Mouse (Mus musculus) bone marrow, adult 2 months (tissue): Measurements from ENCODE around the gene Tsku. TPM values are rescaled to one million over a fixed set of nuclear protein-coding genes. Genes with fewer than 3 reads are reported as not detected.
A peak's percentile ranks its signal among the peaks of the same experiment; 100 is the strongest.

Experiments
- H3K27ac ChIP-seq: fragments of 200-500 bp; 2 replicates; pipeline ENCODE4 v1.5.1; 2012; ENCODE audit warnings: low read depth, mild to moderate bottlenecking, control low read depth, inconsistent platforms, low read length; ENCODE audit not compliant: control insufficient read depth, poor library complexity, insufficient read depth
- H3K4me1 ChIP-seq: fragments of 200-500 bp; 2 replicates; pipeline ENCODE4 v1.6.1; 2011; ENCODE audit warnings: low read length; ENCODE audit not compliant: control insufficient read depth, insufficient read depth
- H3K4me3 ChIP-seq: fragments of 200-500 bp; replicated peaks from 2 replicates; pipeline ENCODE3; 2011; ENCODE audit warnings: mild to moderate bottlenecking, low read depth, low read length, control low read depth; ENCODE audit not compliant: control insufficient read depth
- CTCF ChIP-seq: fragments of 200-500 bp; IDR thresholded peaks from 2 replicates; pipeline ENCODE4 v1.5.1; 2011; ENCODE audit warnings: low read length, control low read depth; ENCODE audit not compliant: control insufficient read depth, insufficient read depth
- POLR2A ChIP-seq: fragments of 200-500 bp; IDR thresholded peaks from 2 replicates; pipeline ENCODE4 v1.6.1; 2011; ENCODE audit warnings: low read depth, mild to moderate bottlenecking, control low read depth, low read length, borderline replicate concordance; ENCODE audit not compliant: control insufficient read depth
- WGBS: fragments of 180-500 bp; shearing (Covaris S2); methylation state at CpG from one replicate; pipeline ENCODE4 v1.1.7; 2018; 5-methylcytosine and 5-hydroxymethylcytosine counted together
- polyA plus RNA-seq: library from polyadenylated mRNA; stranded (reverse); fragments of >200 nt; gene quantifications from 2 replicates; pipeline ENCODE4 v1.2.4, GENCODE M21; 2011; ENCODE audit warnings: low replicate concordance; ENCODE audit not compliant: missing spikeins, insufficient read depth, insufficient read length

Tsku gene
- polyA plus RNA-seq, 1 experiment, result 3.2 TPM

DNA sequence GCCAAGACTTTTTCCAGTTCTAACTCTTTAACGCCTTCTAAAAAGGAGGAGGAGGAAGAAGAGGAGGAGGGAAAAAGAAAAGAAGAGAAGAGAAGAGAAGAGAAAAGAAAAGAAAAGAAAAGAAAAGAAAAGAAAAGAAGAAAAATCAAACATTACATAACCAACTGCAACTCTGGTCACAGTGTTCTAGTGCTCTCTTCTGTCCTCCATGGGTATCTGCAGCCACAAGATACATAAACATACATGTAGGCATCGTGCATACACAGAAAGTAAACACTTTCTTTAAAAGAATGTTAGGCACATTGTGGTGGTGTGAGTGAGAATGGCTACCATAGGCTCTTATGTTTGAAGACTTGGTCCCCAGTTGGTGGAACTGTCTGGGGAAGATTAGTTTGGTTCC, 46.0 kb downstream of the Tsku start:
- Histone ChIP-seq H3K27ac (no peak overlapping the region), H3K4me1 (no peaks in the 10 kb centered on the region; the same call in 1 of the 2 replicates), H3K4me3 (no peak overlapping the region)
- TF ChIP-seq POLR2A, result no peak
- no peak for TF ChIP-seq CTCF
- WGBS, result 89% methylated on average over 2 of the region's 2 CpGs

DNA sequence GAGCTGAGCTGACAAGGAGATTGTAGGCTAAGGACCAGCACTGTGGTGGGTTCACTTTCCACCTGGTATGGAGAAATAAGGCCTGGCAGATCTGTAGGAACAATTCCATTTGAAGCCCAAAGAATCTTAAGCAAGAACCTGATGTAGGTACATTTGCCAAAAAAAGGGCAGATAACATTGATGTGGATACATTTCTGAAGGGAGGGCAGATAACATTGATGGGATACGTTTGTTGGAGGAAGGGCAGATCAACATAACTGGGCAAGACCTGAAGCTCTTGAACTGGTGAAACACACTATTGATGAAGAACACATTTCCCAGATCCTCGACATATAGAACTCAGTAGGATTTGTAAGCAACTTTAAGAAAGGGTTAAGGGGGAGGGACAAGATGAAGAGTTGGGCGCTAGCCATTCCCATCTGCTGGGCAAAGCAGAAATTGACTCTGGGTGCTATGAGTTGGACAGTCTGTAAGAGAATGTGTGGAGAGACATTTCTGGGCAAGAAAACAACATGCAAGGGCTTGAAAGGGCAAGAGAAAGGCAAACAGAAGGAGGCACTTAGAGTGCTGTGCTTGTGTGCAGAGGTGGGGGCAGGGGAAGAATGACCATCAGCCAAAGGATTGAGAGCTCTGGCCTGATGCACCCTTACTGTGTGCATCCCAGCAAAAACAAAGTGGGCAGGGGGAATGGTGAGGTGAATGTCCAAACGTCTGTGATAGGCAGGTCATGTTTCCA, 48.8 kb downstream of the Tsku start:
- Histone ChIP-seq H3K27ac (no peak overlapping the region; the same call in 1 of the 2 replicates), H3K4me1 (no peaks in the 10 kb centered on the region), H3K4me3 (no peak overlapping the region)
- TF ChIP-seq POLR2A (no peak), CTCF (no peak)
- WGBS, result 69% methylated on average over 4 of the region's 4 CpGs

DNA sequence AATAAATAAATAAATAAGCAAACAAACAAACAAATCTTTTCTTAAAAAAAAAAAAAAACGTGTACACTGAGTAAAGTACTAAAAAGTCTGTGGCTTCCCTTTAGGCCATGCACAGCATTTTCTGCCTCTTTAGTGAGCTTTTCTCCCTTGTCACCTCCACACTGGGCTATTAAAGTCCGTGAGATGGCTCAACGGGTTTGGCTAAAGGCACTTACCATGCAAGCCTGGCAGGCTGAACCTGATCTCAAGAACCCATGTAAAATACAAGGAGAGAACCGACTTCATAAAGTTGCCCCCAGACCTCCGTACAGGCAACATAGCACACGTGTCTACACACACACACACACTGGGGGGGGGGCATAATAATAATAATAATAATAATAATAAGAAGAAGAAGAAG, 50.9 kb downstream of the Tsku start:
- TF ChIP-seq CTCF, result no peak
- TF ChIP-seq POLR2A, result no peak
- 75% methylated on average over 6 of the region's 6 CpGs for WGBS

DNA sequence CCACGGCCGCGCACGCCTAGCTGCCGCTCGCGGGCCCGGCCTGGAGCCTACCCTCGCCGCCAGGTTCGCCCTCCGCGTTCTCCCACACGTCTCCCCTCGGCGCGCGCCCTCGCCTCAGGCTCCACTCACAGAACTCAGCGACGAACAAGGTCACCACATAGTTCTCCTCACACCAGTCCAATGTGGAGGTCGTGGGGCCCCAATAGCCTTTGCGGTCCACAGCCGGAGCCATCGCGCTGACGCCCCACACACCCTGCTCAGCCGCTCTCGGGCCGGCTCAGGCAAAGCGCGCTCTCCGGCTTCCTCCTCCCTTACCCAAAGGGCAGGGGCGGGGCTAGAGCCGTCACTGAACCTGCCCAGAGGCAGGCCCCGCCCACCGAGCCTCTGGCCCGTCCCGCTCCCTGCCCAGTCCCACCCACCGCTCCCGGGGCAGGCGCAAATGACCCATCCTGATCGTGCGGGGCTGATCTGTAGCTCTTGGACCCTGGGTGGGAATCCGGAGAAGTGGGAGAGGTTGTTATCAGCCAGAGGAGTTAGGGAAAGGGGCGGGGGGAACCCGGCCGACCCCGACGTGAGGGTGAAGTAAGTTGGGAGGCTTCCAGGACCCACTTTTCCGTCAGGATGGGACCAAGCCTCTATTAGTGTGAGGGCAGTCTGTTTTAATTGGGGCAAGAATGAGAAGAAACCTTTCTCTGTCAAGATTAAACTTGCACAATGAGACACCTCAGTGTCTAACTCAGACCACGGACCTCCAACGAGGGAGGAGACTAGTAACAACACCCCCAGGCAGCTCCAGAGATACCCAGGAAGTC, 51.7 kb downstream of the Tsku start:
- H3K27ac ChIP-seq, result peak overlapping the region; percentile 70
- under 1% methylated on average over 53 of the region's 53 CpGs for WGBS
- H3K4me3 ChIP-seq, result peak overlapping the region; percentile 95
- peak; percentile 99 for TF ChIP-seq POLR2A
- TF ChIP-seq CTCF, result 0 out of 2 replicates have a peak, but pooled peaks have one; percentile 4
- no peaks in the 10 kb centered on the region; the same call in 1 of the 2 replicates for H3K4me1 ChIP-seq

More for the DNA sequence above, 50.9 kb downstream of the Tsku start:
- no peak overlapping the region for H3K4me3 ChIP-seq
- no peaks in the 10 kb centered on the region; the same call in 1 of the 2 replicates for H3K4me1 ChIP-seq
- no peak overlapping the region for H3K27ac ChIP-seq

DNA sequence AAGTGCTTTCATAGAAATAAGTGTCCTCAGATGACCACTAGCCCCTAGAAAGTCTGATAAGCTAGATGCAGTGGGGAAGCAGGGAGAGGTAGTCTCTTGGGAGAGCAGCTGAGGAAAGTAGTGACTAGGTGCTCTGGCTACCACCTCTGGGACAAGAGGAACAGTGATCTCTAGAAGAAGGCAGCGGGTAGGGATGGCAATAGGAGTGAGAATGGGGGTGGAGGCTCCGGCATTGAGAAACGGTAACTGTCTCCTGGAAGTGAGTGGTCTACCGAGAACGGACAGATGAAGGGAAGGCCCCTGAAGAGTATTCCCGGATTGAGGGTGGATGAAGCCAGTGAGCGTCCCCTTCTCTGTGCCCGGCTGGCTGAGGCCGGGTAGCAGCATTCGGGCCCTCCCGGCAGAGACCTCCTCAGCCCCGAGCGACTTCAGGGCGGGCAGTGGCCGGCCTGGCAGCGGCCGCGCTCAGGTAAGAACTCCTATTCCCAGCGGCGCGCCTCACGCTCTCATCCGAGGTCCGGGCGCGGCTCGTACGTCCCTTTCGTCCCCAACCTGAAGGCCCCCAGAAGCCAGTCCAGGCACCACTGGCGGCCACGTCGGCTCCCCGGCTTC, 52.4 kb downstream of the Tsku start:
- H3K4me1 ChIP-seq, result no peaks in the 10 kb centered on the region; the same call in 1 of the 2 replicates
- peak overlapping the region; percentile 95 for H3K4me3 ChIP-seq
- WGBS, result under 1% methylated on average over 32 of the region's 33 CpGs
- peak overlapping the region; percentile 70 for H3K27ac ChIP-seq
- TF ChIP-seq CTCF (no peak), POLR2A (no peak)

DNA sequence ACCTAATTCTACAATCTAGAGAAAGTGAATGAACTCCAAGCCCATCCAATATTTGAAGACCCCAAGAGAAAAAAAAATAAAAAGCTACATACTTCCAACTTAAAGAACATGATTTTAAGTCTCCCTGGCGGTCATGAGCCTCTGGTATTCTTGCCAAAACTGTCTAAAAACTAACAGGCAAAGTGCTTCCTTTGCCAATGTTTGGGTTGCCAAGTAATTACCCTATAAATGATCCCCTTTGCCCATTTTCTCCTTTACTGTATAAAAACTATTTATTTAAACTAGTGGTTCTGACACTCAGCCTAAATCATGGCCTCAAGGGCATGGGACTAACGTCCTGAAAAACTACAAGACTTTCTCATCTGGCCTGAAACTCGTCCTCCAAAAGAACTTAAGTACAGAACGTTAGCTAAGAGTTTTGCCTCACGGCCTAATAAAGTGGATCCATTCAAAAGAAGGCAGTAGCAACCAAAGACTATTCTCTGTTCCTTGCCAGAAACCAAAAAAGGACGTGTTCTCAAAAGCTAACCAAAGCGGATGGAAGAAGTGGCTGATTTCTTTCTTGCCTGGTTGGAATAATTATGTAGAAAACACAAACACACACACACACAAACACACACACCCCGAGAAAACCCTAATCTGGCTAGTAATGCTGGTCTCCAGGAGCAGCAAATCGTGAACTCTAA, 53.1 kb downstream of the Tsku start:
- TF ChIP-seq POLR2A, result no peak
- TF ChIP-seq CTCF, result no peak

DNA sequence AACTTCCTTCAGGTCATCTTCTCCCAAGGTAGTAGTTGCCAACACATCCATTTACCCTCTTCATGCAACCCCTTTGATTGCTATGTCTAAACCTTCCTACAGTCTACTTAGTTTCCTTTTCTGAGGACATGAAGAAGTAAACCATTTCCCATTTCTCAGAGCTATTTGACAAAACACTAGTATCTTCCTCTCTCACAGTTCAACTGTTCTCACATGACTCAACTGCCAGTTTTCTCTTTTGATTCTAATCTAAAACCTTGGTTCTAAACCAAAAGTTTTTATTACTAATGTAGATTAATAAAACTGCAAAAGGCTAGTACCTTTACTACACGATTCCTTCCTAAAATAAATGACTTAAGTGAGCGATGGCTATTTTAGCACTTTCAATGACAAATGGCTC, 53.7 kb downstream of the Tsku start:
- no peak overlapping the region for H3K27ac ChIP-seq
- TF ChIP-seq POLR2A (no peak), CTCF (no peak)
- 71% methylated on average over 2 of the region's 2 CpGs for WGBS
- H3K4me1 ChIP-seq, result no peaks in the 10 kb centered on the region; the same call in 1 of the 2 replicates
- no peak overlapping the region for H3K4me3 ChIP-seq

More for the DNA sequence above, 53.1 kb downstream of the Tsku start:
- Histone ChIP-seq H3K4me1 (no peaks in the 10 kb centered on the region; the same call in 1 of the 2 replicates), H3K27ac (no peak overlapping the region; the same call in 1 of the 2 replicates), H3K4me3 (peak overlapping the region; percentile 95)
- WGBS, result 36% methylated on average over 9 of the region's 9 CpGs

Other genes with a start within 250 kb of the Tsku start
- gene Myo7a, start 241.8 kb downstream of the Tsku start, polyA plus RNA-seq, result 19.5 and 27.0 TPM in 2 replicates
- gene Omp, start 215.8 kb downstream of the Tsku start, polyA plus RNA-seq, result 2.1 and 4.7 TPM in 2 replicates
- 16.3 and 17.2 TPM in 2 replicates for gene Capn5, start 183.1 kb downstream of the Tsku start, polyA plus RNA-seq
- gene B3gnt6, start 161.8 kb downstream of the Tsku start, polyA plus RNA-seq, result 0.62 TPM in 1 of 2 replicates, not detected in the other
- 11.7 and 12.9 TPM in 2 replicates for gene Acer3, start 40.1 kb downstream of the Tsku start, polyA plus RNA-seq
- not detected in 2 replicates for gene Gucy2d, start 79.1 kb upstream of the Tsku start, polyA plus RNA-seq
- 5.9 and 24.3 TPM in 2 replicates for gene Lrrc32, start 128.0 kb upstream of the Tsku start, polyA plus RNA-seq